Mouse (Mus musculus): ENCODE results near the gene Gpr21. TPM values are rescaled to one million over a fixed set of nuclear protein-coding genes. Genes with fewer than 3 reads are reported as not detected.

The Gpr21 gene
- total and polyA plus RNA-seq, 2 experiments: 0.06 to 1.0 TPM

GRCm38 (mm10) chr2:37556366-37556765 lies 40.2 kb downstream of the Gpr21 start:
- peaks cover 66% of the 10 kb centered on the region for H3K36me3 ChIP-seq (ENCODE audit: control insufficient read depth, insufficient read depth, low read length)
- WGBS: 92% methylated on average over 2 of the region's 2 CpGs
- TF ChIP-seq POLR2A (IDR thresholded peaks at IDR 0.05; ENCODE audit: extremely low read depth, insufficient read depth, low read length) (no peak), CTCF (IDR thresholded peaks at IDR 0.05; ENCODE audit: low read depth, low read length) (no peak)

GRCm38 (mm10) chr2:37565579-37565978 lies 49.4 kb downstream of the Gpr21 start:
- no peak for TF ChIP-seq POLR2A (IDR thresholded peaks at IDR 0.05; ENCODE audit: extremely low read depth, insufficient read depth, low read length)
- TF ChIP-seq CTCF (IDR thresholded peaks at IDR 0.05; ENCODE audit: low read depth, low read length): no peak
- no peaks in the 10 kb centered on the region for H3K79me2 ChIP-seq (ENCODE audit: control insufficient read depth, insufficient read depth, low read length)
- H3K27me3 ChIP-seq (ENCODE audit: control insufficient read depth, insufficient read depth, low read length): no peaks in the 10 kb centered on the region
- H3K9ac ChIP-seq (ENCODE audit: low read depth, low read length): no peak overlapping the region
- WGBS: 4% methylated on average over 2 of the region's 2 CpGs
- peaks cover 49% of the 10 kb centered on the region for H3K36me3 ChIP-seq (ENCODE audit: control insufficient read depth, insufficient read depth, low read length)
- H3K4me3 ChIP-seq (ENCODE audit: insufficient read depth, low read depth, low read length): no peak overlapping the region
- DNase-seq (ENCODE audit: extremely low read depth, low read depth, low spot score): peak; percentile 75
- H3K4me1 ChIP-seq (ENCODE audit: control insufficient read depth, insufficient read depth, low read length): peaks cover 12% of the 10 kb centered on the region
- no peak overlapping the region for H3K27ac ChIP-seq (replicated peaks; ENCODE audit: insufficient read depth, low read depth, low read length)

More at GRCm38 (mm10) chr2:37556366-37556765, 40.2 kb downstream of the Gpr21 start:
- no peak overlapping the region for H3K9ac ChIP-seq (ENCODE audit: low read depth, low read length)
- no peak overlapping the region for H3K4me3 ChIP-seq (ENCODE audit: insufficient read depth, low read depth, low read length)
- no peaks in the 10 kb centered on the region for H3K79me2 ChIP-seq (ENCODE audit: control insufficient read depth, insufficient read depth, low read length)
- no peaks in the 10 kb centered on the region for H3K4me1 ChIP-seq (ENCODE audit: control insufficient read depth, insufficient read depth, low read length)
- H3K27me3 ChIP-seq (ENCODE audit: control insufficient read depth, insufficient read depth, low read length): no peaks in the 10 kb centered on the region
- no peak overlapping the region for H3K27ac ChIP-seq (replicated peaks; ENCODE audit: insufficient read depth, low read depth, low read length)
- DNase-seq (ENCODE audit: extremely low read depth, low read depth, low spot score): no peak

- no peaks in the 10 kb centered on the region for H3K79me2 ChIP-seq (ENCODE audit: control insufficient read depth, insufficient read depth, low read length)
- WGBS: 79% methylated on average over 1 of the region's 1 CpGs
- H3K4me3 ChIP-seq (ENCODE audit: insufficient read depth, low read depth, low read length): no peak overlapping the region
- H3K9ac ChIP-seq (ENCODE audit: low read depth, low read length): no peak overlapping the region
- H3K36me3 ChIP-seq (ENCODE audit: control insufficient read depth, insufficient read depth, low read length): peaks cover 44% of the 10 kb centered on the region
- peaks cover 13% of the 10 kb centered on the region for H3K4me1 ChIP-seq (ENCODE audit: control insufficient read depth, insufficient read depth, low read length)
- H3K27ac ChIP-seq (replicated peaks; ENCODE audit: insufficient read depth, low read depth, low read length): no peak overlapping the region
- DNase-seq (ENCODE audit: extremely low read depth, low read depth, low spot score): no peak
- TF ChIP-seq CTCF (IDR thresholded peaks at IDR 0.05; ENCODE audit: low read depth, low read length): no peak
- no peak for TF ChIP-seq POLR2A (IDR thresholded peaks at IDR 0.05; ENCODE audit: extremely low read depth, insufficient read depth, low read length)
- H3K27me3 ChIP-seq (ENCODE audit: control insufficient read depth, insufficient read depth, low read length): no peaks in the 10 kb centered on the region
These were observed 49.9 kb downstream of the Gpr21 start for GRCm38 (mm10) chr2:37566035-37566434.

GRCm38 (mm10) chr2:37569888-37570287 lies 53.8 kb downstream of the Gpr21 start:
- H3K9ac ChIP-seq (ENCODE audit: low read depth, low read length): no peak overlapping the region
- no peaks in the 10 kb centered on the region for H3K27me3 ChIP-seq (ENCODE audit: control insufficient read depth, insufficient read depth, low read length)
- no peak overlapping the region; the same call in 1 of the 2 replicates for H3K27ac ChIP-seq (replicated peaks; ENCODE audit: insufficient read depth, low read depth, low read length)
- peaks cover 24% of the 10 kb centered on the region for H3K4me1 ChIP-seq (ENCODE audit: control insufficient read depth, insufficient read depth, low read length)
- TF ChIP-seq POLR2A (IDR thresholded peaks at IDR 0.05; ENCODE audit: extremely low read depth, insufficient read depth, low read length) (no peak), CTCF (IDR thresholded peaks at IDR 0.05; ENCODE audit: low read depth, low read length) (no peak)
- 40% methylated on average over 5 of the region's 5 CpGs for WGBS
- peaks cover 18% of the 10 kb centered on the region for H3K36me3 ChIP-seq (ENCODE audit: control insufficient read depth, insufficient read depth, low read length)
- DNase-seq (ENCODE audit: extremely low read depth, low read depth, low spot score): peak; percentile 53
- H3K79me2 ChIP-seq (ENCODE audit: control insufficient read depth, insufficient read depth, low read length): no peaks in the 10 kb centered on the region; the same call in 1 of the 2 replicates
- H3K4me3 ChIP-seq (ENCODE audit: insufficient read depth, low read depth, low read length): no peak overlapping the region

Other genes starting within 250 kb of the Gpr21 start
- not detected in 2 replicates for gene Olfr368, start 189.8 kb upstream of the Gpr21 start, total RNA-seq (2014; rRNA removed)
- gene Olfr368, start 189.8 kb upstream of the Gpr21 start, polyA plus RNA-seq (2012; rRNA removed): not detected in 2 replicates
- 19.9 and 27.1 TPM in 2 replicates for gene Pdcl, start 157.0 kb upstream of the Gpr21 start, total RNA-seq (2014; rRNA removed)
- 7.0 and 7.8 TPM in 2 replicates for gene Pdcl, start 157.0 kb upstream of the Gpr21 start, polyA plus RNA-seq (2012; rRNA removed)
- 16.7 and 17.2 TPM in 2 replicates for gene Rc3h2, start 93.4 kb upstream of the Gpr21 start, total RNA-seq (2014; rRNA removed)
- 2.4 and 3.0 TPM in 2 replicates for gene Rc3h2, start 93.4 kb upstream of the Gpr21 start, polyA plus RNA-seq (2012; rRNA removed)
- gene Zbtb26, start 73.2 kb upstream of the Gpr21 start, total RNA-seq (2014; rRNA removed): 5.1 and 6.5 TPM in 2 replicates
- gene Zbtb26, start 73.2 kb upstream of the Gpr21 start, polyA plus RNA-seq (2012; rRNA removed): 0.70 and 1.1 TPM in 2 replicates
- gene Zbtb6, start 73.2 kb upstream of the Gpr21 start, total RNA-seq (2014; rRNA removed): 8.2 and 8.5 TPM in 2 replicates
- 0.88 and 1.1 TPM in 2 replicates for gene Zbtb6, start 73.2 kb upstream of the Gpr21 start, polyA plus RNA-seq (2012; rRNA removed)
- 18.2 and 19.1 TPM in 2 replicates for gene Rabgap1, start 73.1 kb upstream of the Gpr21 start, total RNA-seq (2014; rRNA removed)
- 3.4 and 4.0 TPM in 2 replicates for gene Rabgap1, start 73.1 kb upstream of the Gpr21 start, polyA plus RNA-seq (2012; rRNA removed)
- gene Strbp, start 187.5 kb downstream of the Gpr21 start, total RNA-seq (2014; rRNA removed): 18.6 TPM in 2 replicates
- gene Strbp, start 187.5 kb downstream of the Gpr21 start, polyA plus RNA-seq (2012; rRNA removed): 2.6 and 3.9 TPM in 2 replicates

All from liver, adult 2 months (tissue).